In the genomic region with DNA sequence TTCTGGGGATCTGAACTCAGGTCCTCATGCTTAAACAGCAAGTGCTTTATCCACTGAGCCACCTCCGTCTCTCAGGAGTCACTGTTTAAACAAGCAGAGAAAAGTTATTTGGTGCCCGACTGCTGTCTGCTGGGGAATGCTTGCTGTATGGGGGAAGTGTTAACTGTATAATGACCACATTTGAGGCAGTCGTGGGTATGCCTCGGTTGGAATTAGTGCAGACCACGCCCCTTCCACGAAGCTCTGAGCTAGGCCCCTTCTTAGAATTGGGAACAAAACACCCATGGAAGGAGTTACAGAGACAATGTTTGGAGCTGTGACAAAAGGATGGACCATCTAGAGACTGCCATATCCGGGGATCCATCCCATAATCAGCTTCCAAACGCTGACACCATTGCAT, we compare ENCODE assay signal across 8 mouse cellular contexts. TPM values are rescaled to one million over a fixed set of nuclear protein-coding genes. Genes with fewer than 3 reads are reported as not detected.
DNase-seq lines count a peak whose midpoint lies in the region; ATAC-seq and TF ChIP-seq lines count a peak whose summit lies in the region.
"Not testable (repeated sequence)": the region's sequence is repeated elsewhere in the genome, so short reads cannot be mapped to it uniquely, and the experiment has no call there.
"Had no signal": no experiment of that assay in that cellular context is flagged by ENCODE, and none has a peak within 500 bp of the region (broad histone marks: within the 10 kb centered on the region; RNA-seq: fewer than 3 reads in every experiment).

No protein-coding gene starts in this region.

- peaks cover 13% of the 10 kb centered on the region for H3K36me3 ChIP-seq in heart, embryonic 10.5 days
- not testable (repeated sequence) for H3K36me3 ChIP-seq in heart, embryonic 12.5 days; intestine, postnatal 0 days (ENCODE audit: control insufficient read depth, insufficient read depth); liver, embryonic 12.5 days; small intestine, adult 2 months (ENCODE audit: control insufficient read depth, insufficient read depth, low read length)

- TF ChIP-seq CTCF in intestine, postnatal 0 days (IDR thresholded peaks at IDR 0.05; ENCODE audit: low read depth); small intestine, adult 2 months (IDR thresholded peaks at IDR 0.05; ENCODE audit: extremely low read depth, insufficient read length, insufficient replicate concordance, low read depth, low read length): not testable (repeated sequence)

- peak; percentile 53; the same call in 1 of the 2 replicates for ATAC-seq in heart, embryonic 12.5 days (ENCODE audit: insufficient number of reproducible peaks, low FRiP score)
- ATAC-seq in intestine, postnatal 0 days = not testable (repeated sequence)
- peak; percentile 32; the same call in 1 of the 2 replicates for ATAC-seq in liver, embryonic 12.5 days

- H3K9me3 ChIP-seq in heart, embryonic 10.5 days; heart, embryonic 12.5 days (replicated peaks); intestine, postnatal 0 days (ENCODE audit: control insufficient read depth); liver, embryonic 12.5 days (replicated peaks): not testable (repeated sequence)

- not testable (repeated sequence) for H3K27me3 ChIP-seq in heart, embryonic 10.5 days (ENCODE audit: insufficient read depth, poor library complexity, severe bottlenecking); heart, embryonic 12.5 days (replicated peaks); intestine, postnatal 0 days (replicated peaks; ENCODE audit: control insufficient read depth, insufficient read depth, low read length); liver, embryonic 12.5 days (replicated peaks); small intestine, adult 2 months (ENCODE audit: control insufficient read depth, insufficient read depth, low read length)

- peak overlapping the region; percentile 56; the same call in 1 of the 2 replicates for H3K27ac ChIP-seq in heart, embryonic 10.5 days
- not testable (repeated sequence) for H3K27ac ChIP-seq in heart, embryonic 12.5 days (ENCODE audit: poor library complexity, severe bottlenecking); liver, embryonic 12.5 days
- H3K27ac ChIP-seq in intestine, postnatal 0 days (ENCODE audit: low read depth, low read length) = peak overlapping the region; percentile 63; the same call in 1 of the 2 replicates
- H3K27ac ChIP-seq in small intestine, adult 2 months (ENCODE audit: insufficient read depth, low read depth, low read length) = peak overlapping the region; percentile 17

- H3K4me3 ChIP-seq in heart, embryonic 10.5 days; heart, embryonic 12.5 days; intestine, postnatal 0 days (ENCODE audit: low read depth, low read length); liver, embryonic 12.5 days; small intestine, adult 2 months (ENCODE audit: low read depth, low read length): not testable (repeated sequence)

- WGBS in heart, embryonic 10.5 days = 52% methylated on average over 8 of the region's 8 CpGs
- WGBS in heart, embryonic 12.5 days = 55% methylated on average over 8 of the region's 8 CpGs
- WGBS in intestine, postnatal 0 days = 24% methylated on average over 6 of the region's 8 CpGs
- 45% methylated on average over 8 of the region's 8 CpGs for WGBS in liver, embryonic 12.5 days (ENCODE audit: insufficient replicate concordance)
- WGBS in small intestine, adult 2 months = 27% methylated on average over 8 of the region's 8 CpGs

- not testable (repeated sequence) for H3K4me2 ChIP-seq in heart, embryonic 12.5 days; liver, embryonic 12.5 days
- H3K4me2 ChIP-seq in intestine, postnatal 0 days (replicated peaks; ENCODE audit: low read depth) = peak overlapping the region; percentile 47; the same call in 1 of the 2 replicates

- H3K9ac ChIP-seq in heart, embryonic 12.5 days; intestine, postnatal 0 days (ENCODE audit: low read depth, low read length); liver, embryonic 12.5 days: not testable (repeated sequence)

- TF ChIP-seq POLR2A in small intestine, adult 2 months (IDR thresholded peaks at IDR 0.05; ENCODE audit: low read depth, low read length) = not testable (repeated sequence)

- DNase-seq in heart, embryonic 10.5 days (ENCODE audit: low spot score) = peak; percentile 81

- peaks cover 29% of the 10 kb centered on the region for H3K4me1 ChIP-seq in heart, embryonic 10.5 days
- peaks cover 21% of the 10 kb centered on the region for H3K4me1 ChIP-seq in heart, embryonic 12.5 days (replicated peaks)
- H3K4me1 ChIP-seq in intestine, postnatal 0 days (replicated peaks; ENCODE audit: control insufficient read depth, insufficient read depth, low read length) = not testable (repeated sequence)
- peaks cover 18% of the 10 kb centered on the region for H3K4me1 ChIP-seq in liver, embryonic 12.5 days
- peaks cover 13% of the 10 kb centered on the region; the same call in 1 of the 2 replicates for H3K4me1 ChIP-seq in small intestine, adult 2 months (ENCODE audit: control insufficient read depth, insufficient read depth, insufficient read length, low read length)

RNA-seq across cellular contexts. Expression of a gene that starts 24.2 kb away (rescaled TPM):
- polyA plus RNA-seq in heart, embryonic 10.5 days (2016; fragmentation: Nextera tagmentation; extraction: Ambion mirVana) = 34.3 and 39.5 TPM in 2 replicates
- polyA plus RNA-seq in heart, embryonic 12.5 days (2016; fragmentation: Nextera tagmentation; extraction: Ambion mirVana) = 38.9 and 39.0 TPM in 2 replicates
- 34.6 and 39.3 TPM in 2 replicates for polyA plus RNA-seq in intestine, postnatal 0 days (2015; fragmentation: Nextera tagmentation; extraction: Ambion mirVana)
- 6.6 and 7.3 TPM in 2 replicates for polyA plus RNA-seq in liver, embryonic 12.5 days (2016; fragmentation: Nextera tagmentation; extraction: Ambion mirVana)
- 7.9 and 23.3 TPM in 2 replicates for polyA plus RNA-seq in small intestine, adult 2 months (2012; rRNA removed)
- polyA plus RNA-seq: activated CD4-positive, CD25-positive, alpha-beta regulatory T cell, adult 4 months; CD4-positive, CD25-positive, alpha-beta regulatory T cell, adult 4 months; G1E had no signal
